Comparison of ENCODE assay signal across 8 mouse cellular contexts in genomic region chr14:3048727-3049512, GRCm38 (mm10). TPM values are rescaled to one million over a fixed set of nuclear protein-coding genes. Genes with fewer than 3 reads are reported as not detected.
DNase-seq lines count a peak whose midpoint lies in the region; ATAC-seq and TF ChIP-seq lines count a peak whose summit lies in the region.
"Not testable (repeated sequence)": the region's sequence is repeated elsewhere in the genome, so short reads cannot be mapped to it uniquely, and the experiment has no call there.

TSS of gene Gm2897 (plus strand) at chr14:3049285.

- peak within 1 kb of the TSS; percentile 61 for H3K9ac ChIP-seq in forebrain, embryonic 12.5 days
- H3K9ac ChIP-seq in heart, embryonic 15.5 days, result peak within 1 kb of the TSS; percentile 48
- H3K9ac ChIP-seq in limb, embryonic 13.5 days, result peak within 1 kb of the TSS; percentile 55; the same call in 1 of the 2 replicates

- not testable (repeated sequence) for H3K27me3 ChIP-seq in forebrain, embryonic 12.5 days; heart, embryonic 15.5 days; kidney, adult 2 months (replicated peaks; ENCODE audit: control insufficient read depth, insufficient read depth, low read length); limb, embryonic 13.5 days

- TF ChIP-seq POLR2A in kidney, adult 2 months (IDR thresholded peaks at IDR 0.05; ENCODE audit: low read depth, low read length), result not testable (repeated sequence)

- WGBS in forebrain, embryonic 12.5 days, result 4% methylated on average over 26 of the region's 40 CpGs
- 2% methylated on average over 40 of the region's 40 CpGs for WGBS in heart, embryonic 15.5 days
- 4% methylated on average over 33 of the region's 40 CpGs for WGBS in kidney, adult 2 months
- 3% methylated on average over 27 of the region's 40 CpGs for WGBS in limb, embryonic 13.5 days

- not testable (repeated sequence) for H3K4me1 ChIP-seq in forebrain, embryonic 12.5 days; heart, embryonic 15.5 days (replicated peaks); kidney, adult 2 months (ENCODE audit: control insufficient read depth, insufficient read depth, low read length); limb, embryonic 13.5 days

- H3K9me3 ChIP-seq in forebrain, embryonic 12.5 days; heart, embryonic 15.5 days (replicated peaks); limb, embryonic 13.5 days: not testable (repeated sequence)

- TF ChIP-seq CTCF in kidney, adult 2 months (conservative IDR thresholded peaks at IDR 0.05; ENCODE audit: insufficient read depth, insufficient read length, low read depth, low read length), result not testable (repeated sequence)

- peak within 1 kb of the TSS; percentile 66 for H3K4me2 ChIP-seq in forebrain, embryonic 12.5 days
- H3K4me2 ChIP-seq in heart, embryonic 15.5 days, result peak within 1 kb of the TSS; percentile 86
- peak within 1 kb of the TSS; percentile 81 for H3K4me2 ChIP-seq in limb, embryonic 13.5 days (replicated peaks)

- H3K36me3 ChIP-seq in forebrain, embryonic 12.5 days (replicated peaks); heart, embryonic 15.5 days; kidney, adult 2 months (ENCODE audit: control insufficient read depth, insufficient read depth, low read length); limb, embryonic 13.5 days: not testable (repeated sequence)

- H3K27ac ChIP-seq in forebrain, embryonic 12.5 days; heart, embryonic 15.5 days; kidney, adult 2 months (ENCODE audit: insufficient read depth, low read depth, low read length); limb, embryonic 13.5 days: not testable (repeated sequence)

- peak; percentile 2 for DNase-seq in ES-CJ7 (ENCODE audit: low read depth, low spot score)
- DNase-seq in cerebellum, adult 9-11 months, result peak; percentile 23
- DNase-seq in kidney, adult 2 months, result peak; percentile 9
- DNase-seq in lung, postnatal 36 days, result peak; percentile 4
- DNase-seq in right cerebral cortex, postnatal 10 days (ENCODE audit: low spot score in 2 of 2), result peak; percentile 19 to 20

- peak; percentile 64; the same call in 1 of the 2 replicates for ATAC-seq in forebrain, embryonic 12.5 days (ENCODE audit: low FRiP score)
- ATAC-seq in heart, embryonic 15.5 days (replicated peaks; ENCODE audit: insufficient number of reproducible peaks, insufficient read depth, low FRiP score, low read depth); limb, embryonic 13.5 days (ENCODE audit: low FRiP score, low read depth): not testable (repeated sequence)

- H3K4me3 ChIP-seq in forebrain, embryonic 12.5 days (replicated peaks), result peak within 1 kb of the TSS; percentile 52
- peak within 1 kb of the TSS; percentile 57 for H3K4me3 ChIP-seq in heart, embryonic 15.5 days
- H3K4me3 ChIP-seq in kidney, adult 2 months (ENCODE audit: insufficient read depth, low read depth, low read length), result peak within 1 kb of the TSS; percentile 52
- peak within 1 kb of the TSS; percentile 50 for H3K4me3 ChIP-seq in limb, embryonic 13.5 days

RNA-seq across cellular contexts. Expression of gene Gm2897, which starts in this region (rescaled TPM):
- polyA plus RNA-seq in forebrain, embryonic 12.5 days (2016; fragmentation: Nextera tagmentation; extraction: Ambion mirVana), result 6.1 and 6.3 TPM in 2 replicates
- polyA plus RNA-seq in heart, embryonic 15.5 days (2015; fragmentation: Nextera tagmentation; extraction: Ambion mirVana), result 2.5 and 3.1 TPM in 2 replicates
- polyA plus RNA-seq in kidney, adult 2 months (2012; rRNA removed), result 0.07 and 0.11 TPM in 2 replicates
- polyA plus RNA-seq in limb, embryonic 13.5 days (2015; fragmentation: Nextera tagmentation; extraction: Ambion mirVana), result 1.8 and 2.1 TPM in 2 replicates

Comparison
In these comparisons a context has a peak if more than half of its experiments do, and no peak if none do; other contexts are left out.
1. Peak in DNase-seq and H3K4me3 ChIP-seq in kidney, adult 2 months; RNA of the gene not detected or under 1 TPM.